Mouse (Mus musculus) liver, embryonic 13.5 days (tissue): ENCODE data around the gene Urod. TPM values are rescaled to one million over a fixed set of nuclear protein-coding genes. Genes with fewer than 3 reads are reported as not detected.

ENCODE experiments used
- ATAC-seq: fragments of 200-750 bp; cut with Nextera tagmentation; 2 replicates; pipeline ENCODE4 v1.8.0; 2017; ENCODE audit warnings: low read depth, mild to moderate bottlenecking, moderate number of reproducible peaks, moderate library complexity
- DNase-seq: peaks from one replicate; pipeline ENCODE4 v3.0.0; 2022
- H3K27ac ChIP-seq: fragments of 300-500 bp; sonication (generic); 2 replicates; pipeline ENCODE4 v1.5.1; 2015; ENCODE audit warnings: moderate library complexity, mild to moderate bottlenecking, inconsistent platforms
- H3K27me3 ChIP-seq: fragments of 300-500 bp; sonication (generic); 2 replicates; pipeline ENCODE4 v1.6.1; 2015; ENCODE audit warnings: mild to moderate bottlenecking, inconsistent platforms
- H3K36me3 ChIP-seq: fragments of 300-500 bp; sonication (generic); 2 replicates; pipeline ENCODE4 v1.6.1; 2015; ENCODE audit warnings: mild to moderate bottlenecking, inconsistent platforms
- H3K4me1 ChIP-seq: fragments of 300-500 bp; sonication (generic); replicated peaks from 2 replicates; pipeline ENCODE4 v1.6.1; 2015; ENCODE audit warnings: inconsistent platforms
- H3K4me2 ChIP-seq: fragments of 300-500 bp; sonication (generic); 2 replicates; pipeline ENCODE4 v1.6.1; 2015; ENCODE audit warnings: inconsistent platforms, mild to moderate bottlenecking, moderate library complexity
- H3K4me3 ChIP-seq: fragments of 300-500 bp; sonication (generic); replicated peaks from 2 replicates; pipeline ENCODE4 v1.5.1; 2015; ENCODE audit warnings: mild to moderate bottlenecking, inconsistent platforms
- H3K9ac ChIP-seq: fragments of 300-500 bp; sonication (generic); 2 replicates; pipeline ENCODE4 v1.6.1; 2015; ENCODE audit warnings: mild to moderate bottlenecking, inconsistent platforms
- H3K9me3 ChIP-seq: fragments of 300-500 bp; sonication (generic); replicated peaks from 2 replicates; pipeline ENCODE4 v1.6.1; 2016; ENCODE audit warnings: inconsistent platforms
- WGBS: fragments of 180-500 bp; shearing (Covaris S2); methylation state at CpG from one replicate; pipeline ENCODE4 v1.1.7; 2015; ENCODE audit not compliant: insufficient replicate concordance; 5-methylcytosine and 5-hydroxymethylcytosine counted together
- polyA plus RNA-seq: library from polyadenylated mRNA; unstranded; fragments of >200 nt; fragmentation: Nextera tagmentation; extraction: Ambion mirVana; gene quantifications from 2 replicates; pipeline ENCODE4 v1.2.1, GENCODE M21; 2015

The Urod gene
- polyA plus RNA-seq, 1 experiment from 2014 or later: 568 TPM

GRCm38 (mm10) chr4:117013596-117013995, 19.4 kb upstream of the Urod start:
- Histone ChIP-seq H3K9me3 (no peaks in the 10 kb centered on the region), H3K36me3 (no peaks in the 10 kb centered on the region), H3K4me2 (no peak overlapping the region), H3K27ac (no peak overlapping the region), H3K27me3 (no peaks in the 10 kb centered on the region), H3K4me1 (peaks cover 5% of the 10 kb centered on the region), H3K4me3 (no peak overlapping the region), H3K9ac (no peak overlapping the region)
- DNase-seq: no peak
- ATAC-seq: no peak
- 80% methylated on average over 6 of the region's 6 CpGs for WGBS

- 73% methylated on average over 5 of the region's 5 CpGs for WGBS
- DNase-seq: no peak
- no peaks in the 10 kb centered on the region for H3K9me3 ChIP-seq
Observed at GRCm38 (mm10) chr4:117010231-117010630, 16.0 kb upstream of the Urod start.

GRCm38 (mm10) chr4:117007058-117007457, 12.8 kb upstream of the Urod start:
- ATAC-seq (no peak), DNase-seq (no peak)
- 76% methylated on average over 3 of the region's 3 CpGs for WGBS
- Histone ChIP-seq H3K4me1 (peaks cover 7% of the 10 kb centered on the region), H3K36me3 (peaks cover 22% of the 10 kb centered on the region), H3K9ac (no peak overlapping the region), H3K27ac (no peak overlapping the region), H3K4me3 (no peak overlapping the region), H3K27me3 (no peaks in the 10 kb centered on the region), H3K9me3 (no peaks in the 10 kb centered on the region), H3K4me2 (no peak overlapping the region)

More at GRCm38 (mm10) chr4:117010231-117010630, 16.0 kb upstream of the Urod start:
- no peak overlapping the region for H3K4me2 ChIP-seq
- no peak overlapping the region for H3K9ac ChIP-seq
- no peak overlapping the region for H3K4me3 ChIP-seq
- no peak overlapping the region for H3K27ac ChIP-seq
- H3K27me3 ChIP-seq: no peaks in the 10 kb centered on the region
- no peaks in the 10 kb centered on the region for H3K36me3 ChIP-seq
- H3K4me1 ChIP-seq: peaks cover 4% of the 10 kb centered on the region; the same call in 1 of the 2 replicates
- no peak for ATAC-seq

GRCm38 (mm10) chr4:117005611-117006400, 11.6 kb upstream of the Urod start:
- WGBS: 67% methylated on average over 7 of the region's 7 CpGs
- no peak for ATAC-seq
- Histone ChIP-seq H3K4me3 (no peak overlapping the region), H3K4me1 (peaks cover 7% of the 10 kb centered on the region), H3K4me2 (no peak overlapping the region), H3K36me3 (peaks cover 35% of the 10 kb centered on the region), H3K27ac (no peak overlapping the region), H3K9me3 (no peaks in the 10 kb centered on the region), H3K27me3 (no peaks in the 10 kb centered on the region), H3K9ac (no peak overlapping the region)
- DNase-seq: no peak

- ATAC-seq: no peak
- no peak for DNase-seq
- Histone ChIP-seq H3K27ac (no peak overlapping the region), H3K4me1 (peaks cover 7% of the 10 kb centered on the region), H3K9me3 (no peaks in the 10 kb centered on the region), H3K27me3 (no peaks in the 10 kb centered on the region), H3K9ac (no peak overlapping the region), H3K4me3 (no peak overlapping the region), H3K36me3 (peaks cover 46% of the 10 kb centered on the region), H3K4me2 (no peak overlapping the region)
- 65% methylated on average over 4 of the region's 4 CpGs for WGBS
Observed at GRCm38 (mm10) chr4:117004649-117005048, 10.4 kb upstream of the Urod start.

GRCm38 (mm10) chr4:117002543-117003521, 8.6 kb upstream of the Urod start:
- peaks cover 7% of the 10 kb centered on the region for H3K4me1 ChIP-seq
- H3K36me3 ChIP-seq: peaks cover 63% of the 10 kb centered on the region
- no peak overlapping the region for H3K27ac ChIP-seq
- no peak overlapping the region for H3K4me3 ChIP-seq
- ATAC-seq: peak; percentile 57
- H3K4me2 ChIP-seq: no peak overlapping the region
- H3K27me3 ChIP-seq: no peaks in the 10 kb centered on the region
- H3K9ac ChIP-seq: no peak overlapping the region
- 61% methylated on average over 38 of the region's 38 CpGs for WGBS
- no peaks in the 10 kb centered on the region for H3K9me3 ChIP-seq
- DNase-seq: peak; percentile 45

GRCm38 (mm10) chr4:117001957-117002356, 7.7 kb upstream of the Urod start:
- ATAC-seq: no peak
- 80% methylated on average over 16 of the region's 16 CpGs for WGBS
- H3K27me3 ChIP-seq: no peaks in the 10 kb centered on the region
- H3K4me1 ChIP-seq: peaks cover 11% of the 10 kb centered on the region
- H3K4me3 ChIP-seq: no peak overlapping the region
- H3K36me3 ChIP-seq: peaks cover 63% of the 10 kb centered on the region
- no peak overlapping the region for H3K27ac ChIP-seq
- DNase-seq: no peak
- no peaks in the 10 kb centered on the region for H3K9me3 ChIP-seq
- H3K4me2 ChIP-seq: no peak overlapping the region
- no peak overlapping the region for H3K9ac ChIP-seq

GRCm38 (mm10) chr4:116999513-117000154, 5.4 kb upstream of the Urod start:
- no peaks in the 10 kb centered on the region for H3K9me3 ChIP-seq
- 88% methylated on average over 17 of the region's 17 CpGs for WGBS
- H3K4me2 ChIP-seq: no peak overlapping the region
- H3K27ac ChIP-seq: no peak overlapping the region
- peaks cover 63% of the 10 kb centered on the region for H3K36me3 ChIP-seq
- ATAC-seq (no peak), DNase-seq (no peak)
- H3K4me3 ChIP-seq: no peak overlapping the region
- no peak overlapping the region for H3K9ac ChIP-seq
- no peaks in the 10 kb centered on the region for H3K27me3 ChIP-seq
- H3K4me1 ChIP-seq: peaks cover 30% of the 10 kb centered on the region

- WGBS: under 1% methylated on average over 16 of the region's 16 CpGs
- no peak for ATAC-seq
- H3K27me3 ChIP-seq: no peaks in the 10 kb centered on the region
Observed at GRCm38 (mm10) chr4:116995798-116996135, 1.6 kb upstream of the Urod start.

GRCm38 (mm10) chr4:116995131-116995797, 1.1 kb upstream of the Urod start, which contains the start of gene Hectd3:
Hectd3 (plus strand) TSS chr4:116995317.
- H3K4me3 ChIP-seq: peak within 1 kb of the TSS; percentile 99
- DNase-seq (peak; percentile 68), ATAC-seq (peak; percentile 64)
- peaks cover 53% of the 10 kb centered on the region for H3K36me3 ChIP-seq
- H3K9me3 ChIP-seq: no peaks in the 10 kb centered on the region
- peaks cover 55% of the 10 kb centered on the region for H3K4me1 ChIP-seq
- H3K27me3 ChIP-seq: no peaks in the 10 kb centered on the region
- H3K27ac ChIP-seq: peak within 1 kb of the TSS; percentile 99
- peak within 1 kb of the TSS; percentile 92 for H3K4me2 ChIP-seq
- WGBS: under 1% methylated on average over 57 of the region's 58 CpGs
- H3K9ac ChIP-seq: peak within 1 kb of the TSS; percentile 97

More at GRCm38 (mm10) chr4:116995798-116996135, 1.6 kb upstream of the Urod start:
- peak; percentile 53 for DNase-seq
- Histone ChIP-seq H3K4me2 (peak overlapping the region; percentile 92), H3K4me1 (peaks cover 50% of the 10 kb centered on the region), H3K36me3 (peaks cover 53% of the 10 kb centered on the region), H3K4me3 (peak overlapping the region; percentile 99), H3K9me3 (no peaks in the 10 kb centered on the region), H3K27ac (peak overlapping the region; percentile 89), H3K9ac (peak overlapping the region; percentile 96)
